Mouse (Mus musculus) CH12.LX (cell line): ENCODE measurements around the gene Syngap1. TPM values are rescaled to one million over a fixed set of nuclear protein-coding genes. Genes with fewer than 3 reads are reported as not detected.

Experiments
- DNase-seq: peaks from one replicate; pipeline ENCODE4 v3.0.0-alpha.2; 2013; ENCODE audit errors: extremely low read depth
- H3K27ac ChIP-seq: 2 replicates; pipeline ENCODE4 v1.5.1; 2012; ENCODE audit warnings: low read depth, mild to moderate bottlenecking, control low read depth, moderate library complexity; ENCODE audit not compliant: insufficient read depth
- H3K27me3 ChIP-seq: replicated peaks from 2 replicates; pipeline ENCODE3; 2012; ENCODE audit warnings: inconsistent platforms
- H3K36me3 ChIP-seq, 2 experiments: replicated peaks in 1 of 2; 2 replicates each; pipeline versions ENCODE3 to v1.6.1; 2012; ENCODE audit warnings: inconsistent platforms in 1 of 2, low read length in 1 of 2, mild to moderate bottlenecking in 1 of 2, mixed read lengths in 1 of 2, moderate library complexity in 1 of 2; ENCODE audit not compliant: control insufficient read depth in 1 of 2, insufficient read depth in 1 of 2
- H3K4me1 ChIP-seq, 2 experiments: 2 replicates each; pipeline ENCODE4 v1.6.1; 2012; ENCODE audit warnings: inconsistent platforms in 1 of 2, moderate library complexity in 1 of 2; ENCODE audit not compliant: insufficient read depth in 2 of 2, control insufficient read depth in 1 of 2
- H3K4me2 ChIP-seq: 2 replicates; pipeline ENCODE4 v1.6.1; 2012; ENCODE audit warnings: low read depth, mild to moderate bottlenecking, control low read depth; ENCODE audit not compliant: poor library complexity, insufficient read depth, severe bottlenecking
- H3K4me3 ChIP-seq, 3 experiments: fragments of 150-350 bp in 1 of 3; sonication (generic) in 1 of 3; replicated peaks in 1 of 3; 2 replicates each; pipeline versions ENCODE3 to v1.5.1; 2011 to 2012; ENCODE audit warnings: low read depth in 2 of 3, low read length in 2 of 3, mild to moderate bottlenecking in 2 of 3, moderate library complexity in 2 of 3, control low read depth in 1 of 3, improper control_type of control experiment in 1 of 3, inconsistent platforms in 1 of 3, mixed read lengths in 1 of 3; ENCODE audit not compliant: poor library complexity in 1 of 3
- H3K79me2 ChIP-seq: replicated peaks from 2 replicates; pipeline ENCODE4 v1.6.1; 2012; ENCODE audit warnings: mild to moderate bottlenecking, moderate library complexity; ENCODE audit not compliant: control insufficient read depth, poor library complexity, insufficient read depth, severe bottlenecking; ENCODE audit errors: extremely low read depth
- H3K9ac ChIP-seq: 2 replicates; pipeline ENCODE4 v1.6.1; 2012; ENCODE audit warnings: low read depth, mild to moderate bottlenecking, control low read depth, moderate library complexity; ENCODE audit not compliant: insufficient read depth
- H3K9me3 ChIP-seq: replicated peaks from 2 replicates; pipeline ENCODE3; 2012; ENCODE audit warnings: low read length, inconsistent platforms, mixed read lengths
- BHLHE40 ChIP-seq: IDR thresholded peaks from 2 replicates; pipeline ENCODE4 v1.6.1; 2011; ENCODE audit warnings: mild to moderate bottlenecking, low read depth, low read length, improper control_type of control experiment
- CHD1 ChIP-seq: IDR thresholded peaks from 2 replicates; pipeline ENCODE4 v1.6.1; 2012; ENCODE audit warnings: low read depth, low read length, improper control_type of control experiment, inconsistent platforms
- CTCF ChIP-seq, 2 experiments: IDR thresholded peaks in 1 of 2; conservative IDR thresholded peaks in 1 of 2; 2 replicates each; pipeline ENCODE4 v1.5.1; 2011 to 2012; ENCODE audit warnings: low read depth in 2 of 2, low read length in 2 of 2, improper control_type of control experiment in 1 of 2, inconsistent platforms in 1 of 2, mild to moderate bottlenecking in 1 of 2, moderate library complexity in 1 of 2
- E2F4 ChIP-seq: IDR thresholded peaks from 2 replicates; pipeline ENCODE4 v1.6.1; 2011; ENCODE audit warnings: low read depth, low read length, improper control_type of control experiment; ENCODE audit not compliant: insufficient replicate concordance
- ELF1 ChIP-seq: IDR thresholded peaks from 2 replicates; pipeline ENCODE4 v1.6.1; 2014; ENCODE audit warnings: low read depth, mild to moderate bottlenecking, inconsistent platforms, low read length, improper control_type of control experiment
- EP300 ChIP-seq: IDR thresholded peaks from 2 replicates; pipeline ENCODE4 v1.6.1; 2011; ENCODE audit warnings: low read length, improper control_type of control experiment
- ETS1 ChIP-seq: conservative IDR thresholded peaks from 2 replicates; pipeline ENCODE4 v1.6.1; 2012; ENCODE audit warnings: low read depth, mild to moderate bottlenecking, inconsistent platforms, low read length, improper control_type of control experiment, moderate library complexity
- MAFK ChIP-seq: IDR thresholded peaks from 2 replicates; pipeline ENCODE4 v1.6.1; 2011; ENCODE audit warnings: low read length, improper control_type of control experiment; ENCODE audit not compliant: insufficient replicate concordance
- MYC ChIP-seq: IDR thresholded peaks from 2 replicates; pipeline ENCODE4 v1.6.1; 2011; ENCODE audit warnings: low read depth, mild to moderate bottlenecking, improper control_type of control experiment, low read length
- NELFE ChIP-seq: IDR thresholded peaks from 2 replicates; pipeline ENCODE4 v1.6.1; 2011; ENCODE audit warnings: low read depth, low read length, improper control_type of control experiment
- NRF1 ChIP-seq: IDR thresholded peaks from 2 replicates; pipeline ENCODE4 v1.6.1; 2014; ENCODE audit warnings: low read depth, mild to moderate bottlenecking, inconsistent platforms, low read length, improper control_type of control experiment, moderate library complexity
- RAD21 ChIP-seq: IDR thresholded peaks from 2 replicates; pipeline ENCODE4 v1.6.1; 2011; ENCODE audit warnings: low read depth, mild to moderate bottlenecking, low read length, improper control_type of control experiment, moderate library complexity
- SIN3A ChIP-seq: IDR thresholded peaks from 2 replicates; pipeline ENCODE4 v1.6.1; 2012; ENCODE audit warnings: low read length, improper control_type of control experiment, inconsistent platforms
- SMC3 ChIP-seq: IDR thresholded peaks from 2 replicates; pipeline ENCODE4 v1.6.1; 2011; ENCODE audit warnings: low read depth, low read length, improper control_type of control experiment
- TCF12 ChIP-seq: IDR thresholded peaks from 2 replicates; pipeline ENCODE4 v1.6.1; 2014; ENCODE audit warnings: low read depth, mild to moderate bottlenecking, inconsistent platforms, low read length, improper control_type of control experiment
- UBTF ChIP-seq: IDR thresholded peaks from 2 replicates; pipeline ENCODE4 v1.6.1; 2012; ENCODE audit warnings: low read depth, mild to moderate bottlenecking, inconsistent platforms, low read length, improper control_type of control experiment, moderate library complexity
- ZMIZ1 ChIP-seq: IDR thresholded peaks from 2 replicates; pipeline ENCODE4 v1.6.1; 2012; ENCODE audit warnings: low read depth, mild to moderate bottlenecking, inconsistent platforms, low read length, improper control_type of control experiment
- dilution Hi-C: fragments of 300-500 bp; cut with MboI; formaldehyde crosslinking; loops from 2 replicates; pipeline ENCODE4 v1.14.3; 2020; ENCODE audit warnings: low sequenced_read_pairs; ENCODE audit not compliant: extremely low pct_unique_long_range_greater_than_20kb, extremely low pct_ligation_motif_present
- in situ Hi-C: fragments of 300-500 bp; cut with MboI; formaldehyde crosslinking; loops from 3 replicates; pipeline ENCODE4 v1.14.3; 2019; ENCODE audit warnings: low sequenced_read_pairs, low pct_ligation_motif_present, low pct_unique_long_range_greater_than_20kb, mixed read lengths
- polyA plus RNA-seq: library from polyadenylated mRNA; unstranded; fragments of >175 nt; gene quantifications from 2 replicates; pipeline ENCODE4 v1.2.1, GENCODE M21; 2012; ENCODE audit warnings: low read depth; ENCODE audit not compliant: insufficient read length
- total RNA-seq, 2 experiments: library from RNA; depleted of rRNA; stranded (reverse); fragments of 300-350 nt in 1 of 2; fragments of >200 nt in 1 of 2; gene quantifications; 2 replicates each; pipeline ENCODE4 v1.2.3; 2012 to 2014

The Syngap1 gene
- total and polyA plus RNA-seq, 3 experiments: 1.3 to 2.4 TPM; not detected in 1

DNA sequence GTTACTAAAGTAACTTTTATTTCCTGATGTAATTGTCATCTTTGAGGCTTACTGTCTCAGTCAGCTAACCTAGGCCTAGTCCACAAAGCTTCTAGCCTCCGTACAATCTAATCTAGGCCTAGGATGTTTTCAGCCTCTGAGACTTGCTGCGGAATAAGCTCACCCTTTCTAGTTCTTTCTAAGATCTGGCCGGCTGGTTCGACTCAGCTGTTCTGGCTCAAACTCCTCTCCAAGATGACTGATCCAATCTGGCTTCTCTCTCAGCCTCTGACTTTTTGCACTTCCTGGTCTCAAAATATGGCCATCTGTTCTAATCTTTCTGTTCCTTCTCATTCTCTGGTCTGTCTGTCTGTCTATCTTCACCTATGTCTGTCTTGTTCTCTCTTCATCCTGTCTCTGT lies 42.3 kb downstream of the Syngap1 start:
- H3K9ac ChIP-seq: no peak overlapping the region
- no peaks in the 10 kb centered on the region for H3K9me3 ChIP-seq
- no peak overlapping the region for H3K4me3 ChIP-seq
- no peak for DNase-seq
- H3K27me3 ChIP-seq: no peaks in the 10 kb centered on the region
- peaks cover 9 to 25% of the 10 kb centered on the region in 2 experiments for H3K36me3 ChIP-seq
- H3K27ac ChIP-seq: no peak overlapping the region
- no peak overlapping the region for H3K4me2 ChIP-seq
- dilution Hi-C loops: no loop called here
- peaks cover 8 to 39% of the 10 kb centered on the region in 2 experiments for H3K4me1 ChIP-seq
- H3K79me2 ChIP-seq: no peaks in the 10 kb centered on the region
- in situ Hi-C loops: no loop called here
- no peak for TF ChIP-seq RAD21
- no peak for TF ChIP-seq BHLHE40
- TF ChIP-seq NELFE: no peak
- TF ChIP-seq SMC3: no peak
- no peak for TF ChIP-seq TCF12
- no peak for TF ChIP-seq EP300

DNA sequence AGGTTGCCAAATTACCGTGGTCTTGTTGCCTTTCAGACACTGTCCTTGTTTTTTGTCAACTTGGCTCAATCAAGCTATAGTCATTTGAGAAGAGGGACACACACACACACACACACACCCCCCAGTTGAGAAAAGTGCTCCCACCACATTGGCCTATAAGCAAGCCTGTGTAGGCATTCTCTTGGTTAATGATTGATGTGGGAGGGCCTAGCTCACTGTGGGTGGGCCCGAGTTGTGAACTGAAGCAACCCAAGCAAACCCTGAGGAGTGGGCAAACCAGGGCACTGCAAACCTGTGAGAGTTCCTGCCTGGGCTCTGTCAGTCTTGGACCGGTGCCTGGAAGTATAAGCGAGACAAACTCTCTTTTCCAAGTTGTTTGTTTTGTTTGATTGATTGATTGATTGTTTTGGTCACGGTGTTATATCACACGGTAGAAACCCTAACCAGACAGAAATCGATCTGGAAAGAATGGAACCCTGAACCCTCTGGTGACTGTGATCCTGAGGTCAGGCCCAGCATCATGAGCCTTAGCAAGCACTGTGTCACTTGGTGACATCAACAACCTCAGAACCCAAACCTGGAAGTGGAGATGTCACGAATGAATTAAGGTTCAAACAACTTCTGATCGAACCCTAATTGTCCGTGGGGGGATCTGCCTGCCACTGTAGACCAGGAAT lies 44.6 kb downstream of the Syngap1 start:
- TF ChIP-seq CTCF (conservative IDR thresholded peaks at IDR 0.05 in 1 of 2, IDR thresholded peaks at IDR 0.05 in 1 of 2; ENCODE audit: low read depth in 2 of 2, low read length in 2 of 2) (no peak), SIN3A (no peak), BHLHE40 (no peak), E2F4 (no peak), UBTF (no peak), ELF1 (no peak), TCF12 (no peak), ZMIZ1 (no peak), MYC (no peak), MAFK (no peak), NRF1 (no peak), CHD1 (no peak), NELFE (no peak), ETS1 (no peak)
- TF ChIP-seq, all 38 proteins: peak for 0
- dilution Hi-C loops: no loop called here
- Histone ChIP-seq H3K9me3 (no peaks in the 10 kb centered on the region), H3K4me1 (peaks cover 4 to 18% of the 10 kb centered on the region in 2 experiments; a peak in 3 of 4 replicates), H3K36me3 (peaks cover 0 to 8% of the 10 kb centered on the region in 2 experiments), H3K4me3 (no peak overlapping the region), H3K27me3 (no peaks in the 10 kb centered on the region), H3K27ac (no peak overlapping the region), H3K79me2 (no peaks in the 10 kb centered on the region), H3K9ac (no peak overlapping the region), H3K4me2 (no peak overlapping the region)
- in situ Hi-C loops: no loop called here
- no peak for DNase-seq
